ENCODE assay signal across 8 mouse cellular contexts in genomic region chr12:54162637-54163131, GRCm38 (mm10). TPM values are rescaled to one million over a fixed set of nuclear protein-coding genes. Genes with fewer than 3 reads are reported as not detected.
DNase-seq lines count a peak whose midpoint lies in the region; ATAC-seq and TF ChIP-seq lines count a peak whose summit lies in the region.

No protein-coding gene starts in this region.

- ATAC-seq in CD4-positive, CD25-positive, alpha-beta regulatory T cell, adult 4 months: no peak
- peak; percentile 88 for ATAC-seq in lung, embryonic 14.5 days (ENCODE audit: insufficient read depth)
- ATAC-seq in neutrophil, adult 5-6 weeks (ENCODE audit: extremely low read depth, insufficient number of reproducible peaks, low FRiP score, poor library complexity, severe bottlenecking): peak; percentile 61

- peak overlapping the region; percentile 31 for H3K4me3 ChIP-seq in brown adipose tissue, adult 24 weeks (ENCODE audit: insufficient read depth, low read depth, low read length)
- H3K4me3 ChIP-seq in lung, embryonic 14.5 days (ENCODE audit: low read depth, low read length): peak overlapping the region; percentile 31

- TF ChIP-seq CTCF in lung, embryonic 14.5 days (IDR thresholded peaks at IDR 0.05; ENCODE audit: low read depth): no peak

- no peaks in the 10 kb centered on the region for H3K4me1 ChIP-seq in brown adipose tissue, adult 24 weeks (ENCODE audit: control insufficient read depth, insufficient read depth, insufficient read length, low read length)
- H3K4me1 ChIP-seq in lung, embryonic 14.5 days (ENCODE audit: insufficient read depth): 0 out of 2 replicates have a peak, but pooled peaks cover 4% of the 10 kb centered on the region

- H3K9me3 ChIP-seq in lung, embryonic 14.5 days (ENCODE audit: low read depth, low read length): no peaks in the 10 kb centered on the region

- H3K36me3 ChIP-seq in lung, embryonic 14.5 days (ENCODE audit: insufficient read depth): no peaks in the 10 kb centered on the region

- peak overlapping the region; percentile 39 for H3K27ac ChIP-seq in brown adipose tissue, adult 24 weeks (replicated peaks; ENCODE audit: low read depth, low read length)
- peak overlapping the region; percentile 74 for H3K27ac ChIP-seq in lung, embryonic 14.5 days (ENCODE audit: low read depth)

- WGBS in lung, embryonic 14.5 days: 0% methylated on average over 16 of the region's 16 CpGs

- intact Hi-C loops in left cerebral cortex, postnatal 4 days (cut with DNase I): no loop called here

- H3K4me2 ChIP-seq in lung, embryonic 14.5 days: peak overlapping the region; percentile 64

- DNase-seq in CD4-positive, CD25-positive, alpha-beta regulatory T cell, adult 2 months (ENCODE audit: low read depth, low spot score): peak; percentile 29
- DNase-seq in heart, adult 18-20 months: peak; percentile 41 to 45
- peak; percentile 36 for DNase-seq in kidney, adult 11 months
- peak; percentile 87 for DNase-seq in lung, embryonic 14.5 days
- no peak for DNase-seq in left cerebral cortex, postnatal 4 days

- no peaks in the 10 kb centered on the region for H3K27me3 ChIP-seq in lung, embryonic 14.5 days (ENCODE audit: insufficient read depth, low read length)

- peak overlapping the region; percentile 43 for H3K9ac ChIP-seq in lung, embryonic 14.5 days

RNA-seq across cellular contexts. Expression of gene Egln3, which starts 41.0 kb away (rescaled TPM):
- 1 to 10 TPM; 1.7 TPM for polyA plus RNA-seq in CD4-positive, CD25-positive, alpha-beta regulatory T cell, adult 4 months (2017; shearing (Covaris generic))
- 2.8 and 9.9 TPM in 2 replicates for polyA plus RNA-seq in brown adipose tissue, adult 24 weeks (2012; ENCODE audit: insufficient read depth, insufficient read length, missing spikeins)
- 10 to 100 TPM; 63.6 to 77.8 TPM for total RNA-seq in heart, adult 18-20 months (2021)
- polyA plus RNA-seq in lung, embryonic 14.5 days (2014; fragmentation: Nextera tagmentation; extraction: Ambion mirVana): 11.4 and 15.5 TPM in 2 replicates
- total RNA-seq in neutrophil, adult 5-6 weeks (2017): 7.6 and 9.6 TPM in 2 replicates
- 10 to 100 TPM; 18.3 to 19.0 TPM for total RNA-seq in left cerebral cortex, postnatal 4 days (2021)
